In genomic region chr17:35389796-35390195, GRCm38 (mm10) we compare ENCODE assay signal across 10 mouse cellular contexts. TPM values are rescaled to one million over a fixed set of nuclear protein-coding genes. Genes with fewer than 3 reads are reported as not detected.
DNase-seq lines count a peak whose midpoint lies in the region; ATAC-seq lines count a peak whose summit lies in the region.
"Not testable (repeated sequence)": the region's sequence is repeated elsewhere in the genome, so short reads cannot be mapped to it uniquely, and the experiment has no call there.
"Had no signal": no experiment of that assay in that cellular context is flagged by ENCODE, and none has a peak within 500 bp of the region (broad histone marks: within the 10 kb centered on the region; RNA-seq: fewer than 3 reads in every experiment).

No protein-coding gene starts in this region.

- not testable (repeated sequence) for ATAC-seq in embryonic facial prominence, embryonic 11.5 days (replicated peaks; ENCODE audit: insufficient number of reproducible peaks, low FRiP score, low TSS enrichment, low read depth)

- not testable (repeated sequence) for H3K9ac ChIP-seq in embryonic facial prominence, embryonic 11.5 days (replicated peaks; ENCODE audit: low read length)

- H3K4me2 ChIP-seq in embryonic facial prominence, embryonic 11.5 days (ENCODE audit: low read depth, low read length): not testable (repeated sequence)

- DNase-seq in CD4-positive, CD25-positive, alpha-beta regulatory T cell, adult 2 months (ENCODE audit: low read depth, low spot score): peak; percentile 82
- peak; percentile 51 for DNase-seq in adrenal gland, postnatal 14 days
- DNase-seq in embryonic facial prominence, embryonic 11.5 days (ENCODE audit: low spot score): peak; percentile 56
- DNase-seq in hindbrain, embryonic 10.5 days (ENCODE audit: low spot score): peak; percentile 50
- DNase-seq in kidney, postnatal 4 days: peak; percentile 56 to 64
- peak; percentile 38 for DNase-seq in lung, postnatal 10 days
- peak; percentile 62 for DNase-seq in retina, postnatal 1 day
- peak; percentile 72 for DNase-seq in thymus, postnatal 0 days (ENCODE audit: low spot score)

- H3K36me3 ChIP-seq in embryonic facial prominence, embryonic 11.5 days (replicated peaks; ENCODE audit: control insufficient read depth, insufficient read depth, low read depth, low read length); hindbrain, embryonic 10.5 days: not testable (repeated sequence)

- H3K9me3 ChIP-seq in embryonic facial prominence, embryonic 11.5 days (replicated peaks; ENCODE audit: control insufficient read depth, low read length); hindbrain, embryonic 10.5 days: not testable (repeated sequence)

- H3K27ac ChIP-seq in embryonic facial prominence, embryonic 11.5 days (replicated peaks; ENCODE audit: low read depth, low read length); hindbrain, embryonic 10.5 days: not testable (repeated sequence)

- 8% methylated on average over 7 of the region's 7 CpGs for WGBS in embryonic facial prominence, embryonic 11.5 days
- WGBS in hindbrain, embryonic 10.5 days: 5% methylated on average over 7 of the region's 7 CpGs

- H3K27me3 ChIP-seq in embryonic facial prominence, embryonic 11.5 days (ENCODE audit: control insufficient read depth, insufficient read depth, low read length): not testable (repeated sequence)
- peaks cover 24% of the 10 kb centered on the region for H3K27me3 ChIP-seq in hindbrain, embryonic 10.5 days (ENCODE audit: insufficient read depth, poor library complexity, severe bottlenecking)

- H3K4me1 ChIP-seq in embryonic facial prominence, embryonic 11.5 days (ENCODE audit: control insufficient read depth, insufficient read depth, low read length); hindbrain, embryonic 10.5 days (replicated peaks): not testable (repeated sequence)

- not testable (repeated sequence) for H3K4me3 ChIP-seq in embryonic facial prominence, embryonic 11.5 days (ENCODE audit: low read depth, low read length); hindbrain, embryonic 10.5 days

RNA-seq across cellular contexts. Expression of gene H2-Q4, which starts 10.4 kb away (rescaled TPM):
- total RNA-seq in adrenal gland, postnatal 14 days (2021): 16.3 and 26.4 TPM in 2 replicates
- polyA plus RNA-seq in embryonic facial prominence, embryonic 11.5 days (2014; fragmentation: Nextera tagmentation; extraction: Ambion mirVana): 1.0 and 1.1 TPM in 2 replicates
- 2.2 and 2.9 TPM in 2 replicates for polyA plus RNA-seq in hindbrain, embryonic 10.5 days (2016; fragmentation: Nextera tagmentation; extraction: Ambion mirVana)
- polyA plus RNA-seq in thymus, postnatal 0 days (2015; fragmentation: Nextera tagmentation; extraction: Ambion mirVana): 15.1 and 18.4 TPM in 2 replicates

RNA-seq across cellular contexts. Expression of gene H2-Q6, which starts 34.9 kb away (rescaled TPM):
- total RNA-seq in adrenal gland, postnatal 14 days (2021): 0.74 and 7.4 TPM in 2 replicates
- polyA plus RNA-seq in embryonic facial prominence, embryonic 11.5 days (2014; fragmentation: Nextera tagmentation; extraction: Ambion mirVana): 0.74 and 1.0 TPM in 2 replicates
- 0.90 and 1.4 TPM in 2 replicates for polyA plus RNA-seq in hindbrain, embryonic 10.5 days (2016; fragmentation: Nextera tagmentation; extraction: Ambion mirVana)
- 22.7 and 22.9 TPM in 2 replicates for polyA plus RNA-seq in thymus, postnatal 0 days (2015; fragmentation: Nextera tagmentation; extraction: Ambion mirVana)

RNA-seq across cellular contexts. Expression of gene H2-Q2, which starts 47.8 kb away (rescaled TPM):
- 0.49 and 1.3 TPM in 2 replicates for total RNA-seq in adrenal gland, postnatal 14 days (2021)
- polyA plus RNA-seq in embryonic facial prominence, embryonic 11.5 days (2014; fragmentation: Nextera tagmentation; extraction: Ambion mirVana): 0.69 and 0.86 TPM in 2 replicates
- polyA plus RNA-seq in hindbrain, embryonic 10.5 days (2016; fragmentation: Nextera tagmentation; extraction: Ambion mirVana): 0.73 and 0.76 TPM in 2 replicates
- 68.4 and 69.8 TPM in 2 replicates for polyA plus RNA-seq in thymus, postnatal 0 days (2015; fragmentation: Nextera tagmentation; extraction: Ambion mirVana)
- total RNA-seq: megakaryocyte progenitor cell, adult 5-6 weeks had no signal
- polyA plus RNA-seq: adrenal gland, adult 2 months had no signal

RNA-seq across cellular contexts. Expression of gene H2-Q7, which starts 49.2 kb away (rescaled TPM):
- total RNA-seq in adrenal gland, postnatal 14 days (2021): 2.7 and 11.1 TPM in 2 replicates
- 8.4 and 8.8 TPM in 2 replicates for polyA plus RNA-seq in embryonic facial prominence, embryonic 11.5 days (2014; fragmentation: Nextera tagmentation; extraction: Ambion mirVana)
- 12.1 and 14.3 TPM in 2 replicates for polyA plus RNA-seq in hindbrain, embryonic 10.5 days (2016; fragmentation: Nextera tagmentation; extraction: Ambion mirVana)
- 37.3 and 38.8 TPM in 2 replicates for polyA plus RNA-seq in thymus, postnatal 0 days (2015; fragmentation: Nextera tagmentation; extraction: Ambion mirVana)

Comparison
In these comparisons a context has a peak if more than half of its experiments do, and no peak if none do; other contexts are left out.
1. RNA of gene H2-Q6, which starts 34.9 kb away (polyA plus RNA-seq): 22.7 to 22.9 TPM in thymus, postnatal 0 days; 0.90 to 1.4 TPM in hindbrain, embryonic 10.5 days and 0.74 to 1.0 TPM in embryonic facial prominence, embryonic 11.5 days; every median in the first group is over 10 times any median in the second.
2. RNA of gene H2-Q2, which starts 47.8 kb away (polyA plus RNA-seq): 68.4 to 69.8 TPM in thymus, postnatal 0 days; 0.73 to 0.76 TPM in hindbrain, embryonic 10.5 days and 0.69 to 0.86 TPM in embryonic facial prominence, embryonic 11.5 days; every median in the first group is over 10 times any median in the second.
3. Peak in every context shown above with its lines, with median percentiles within 50 percentile points of each other: DNase-seq.